Mouse (Mus musculus): ENCODE measurements around the gene Pdss2.

Pdss2 gene

DNA sequence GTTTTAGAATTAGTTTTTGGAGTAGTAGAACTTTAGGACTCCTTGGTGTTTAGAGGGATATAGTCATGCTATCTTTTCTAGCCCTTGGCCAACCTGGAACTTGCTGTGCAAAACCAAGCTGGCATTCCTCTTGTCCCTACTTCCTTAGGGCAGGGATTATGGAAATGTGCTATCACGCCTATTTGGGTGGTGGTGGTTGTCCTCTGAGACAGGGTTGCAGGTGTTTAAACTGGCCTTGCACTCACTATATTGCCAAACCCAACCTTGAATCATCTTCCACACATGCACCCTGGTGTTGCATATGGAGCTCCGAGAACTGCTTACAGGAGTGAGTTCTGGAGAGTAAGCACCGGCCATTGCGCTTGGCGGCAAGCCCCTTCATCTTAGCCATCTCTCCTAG is 260.7 kb downstream of the Pdss2 start:
- CTCF ChIA-PET, result no interaction called here

DNA sequence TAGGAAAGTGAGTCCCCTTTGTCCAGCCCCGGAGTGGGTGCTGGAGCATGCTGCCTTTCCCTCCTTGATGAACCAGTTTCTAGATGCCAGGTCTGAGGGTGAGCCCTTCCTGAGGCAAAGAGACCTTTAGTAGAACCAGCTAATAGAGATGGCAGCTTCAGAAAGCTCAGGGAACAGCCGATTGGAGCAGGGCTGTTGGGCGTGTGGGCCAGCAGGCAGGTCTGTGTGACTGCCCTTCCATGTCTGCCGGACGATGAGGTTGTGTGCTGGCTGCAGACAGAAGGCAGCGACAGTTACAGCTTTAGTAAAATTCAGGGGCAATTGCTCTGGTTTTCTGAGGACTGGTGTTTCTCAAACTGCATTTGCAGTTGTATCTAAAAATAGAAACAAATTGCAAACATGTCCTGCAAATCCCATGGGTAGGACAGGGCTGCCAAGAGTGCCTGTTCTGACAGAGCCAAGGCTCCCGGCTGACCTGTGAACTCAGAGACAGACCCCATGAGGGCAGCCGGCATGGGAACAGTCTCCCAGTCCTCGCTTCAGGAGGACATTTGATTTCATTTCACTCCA is 262.2 kb downstream of the Pdss2 start:
- CTCF ChIA-PET, result no interaction called here

DNA sequence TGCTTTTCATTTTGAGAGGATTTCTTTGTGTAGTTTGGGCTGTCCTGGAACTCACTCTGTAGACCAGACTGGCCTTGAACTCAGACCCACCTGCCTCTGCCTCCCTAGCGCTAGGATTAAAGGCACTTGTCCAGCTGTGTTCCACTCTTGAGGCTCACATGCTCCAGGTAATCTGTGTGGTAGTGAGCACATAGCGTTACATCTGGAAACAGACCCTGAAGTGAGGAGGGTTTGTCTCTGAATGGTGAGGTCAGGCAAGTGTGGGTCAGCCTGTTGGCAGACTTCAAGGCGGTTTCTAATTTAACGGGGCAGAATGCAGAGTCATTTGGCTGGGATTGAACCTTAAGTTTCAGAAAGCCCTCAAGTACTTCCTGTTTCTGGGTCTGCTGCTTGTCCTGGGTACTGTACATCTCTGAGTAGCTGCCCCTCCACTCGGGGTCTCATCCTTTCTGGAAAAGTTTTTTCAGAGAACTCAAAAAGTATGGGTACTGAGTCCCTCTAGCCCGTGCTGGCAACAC is 264.5 kb downstream of the Pdss2 start:
- CTCF ChIA-PET, result no interaction called here

DNA sequence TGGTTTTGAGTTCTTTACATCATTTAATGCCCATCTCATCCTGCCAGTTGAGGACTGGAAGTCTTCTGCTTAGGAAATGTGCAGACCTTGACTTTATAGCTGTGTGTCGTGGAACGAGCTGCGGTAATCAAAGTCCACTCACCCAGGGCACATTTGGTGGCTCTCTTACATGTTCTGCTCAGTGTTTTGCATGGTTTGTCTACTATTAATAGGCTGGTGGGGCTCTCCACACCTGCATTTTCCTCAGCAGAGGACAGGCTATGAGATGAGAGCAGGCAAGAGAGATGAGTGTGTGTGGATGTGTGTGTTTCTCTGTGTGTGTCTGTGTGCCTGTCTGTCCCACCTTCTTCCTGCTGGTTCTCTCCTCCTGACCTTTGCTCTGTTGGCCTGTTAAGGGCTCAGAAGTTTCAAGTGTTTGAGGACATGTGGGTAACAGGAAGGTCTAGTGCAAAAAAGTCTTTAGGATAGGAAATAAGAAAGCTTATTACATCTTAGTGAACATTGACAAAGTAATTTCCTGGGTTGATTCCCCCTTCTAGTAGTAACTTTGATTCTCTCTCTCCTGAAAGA is 266.2 kb downstream of the Pdss2 start:
- CTCF ChIA-PET, result no interaction called here

DNA sequence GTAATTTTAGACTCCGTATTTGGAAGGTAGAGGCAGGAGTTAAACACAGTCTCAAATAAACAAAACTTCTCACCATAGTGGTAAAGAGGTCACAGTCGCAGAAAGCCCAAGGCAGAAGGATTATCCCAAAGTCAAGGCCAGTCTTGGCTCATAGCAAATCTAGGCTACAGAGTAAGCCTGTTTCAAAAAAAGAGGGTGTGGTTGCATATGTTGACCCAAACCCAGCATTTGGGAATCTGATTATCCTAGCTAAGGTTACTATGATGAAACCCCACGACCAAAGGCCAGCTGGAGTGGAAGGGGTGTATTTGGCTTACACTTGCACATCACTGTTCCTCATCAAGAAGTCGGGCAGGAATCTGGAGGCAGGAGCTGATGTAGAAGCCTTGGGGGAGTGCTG is 267.0 kb downstream of the Pdss2 start:
- CTCF ChIA-PET, result no interaction called here

DNA sequence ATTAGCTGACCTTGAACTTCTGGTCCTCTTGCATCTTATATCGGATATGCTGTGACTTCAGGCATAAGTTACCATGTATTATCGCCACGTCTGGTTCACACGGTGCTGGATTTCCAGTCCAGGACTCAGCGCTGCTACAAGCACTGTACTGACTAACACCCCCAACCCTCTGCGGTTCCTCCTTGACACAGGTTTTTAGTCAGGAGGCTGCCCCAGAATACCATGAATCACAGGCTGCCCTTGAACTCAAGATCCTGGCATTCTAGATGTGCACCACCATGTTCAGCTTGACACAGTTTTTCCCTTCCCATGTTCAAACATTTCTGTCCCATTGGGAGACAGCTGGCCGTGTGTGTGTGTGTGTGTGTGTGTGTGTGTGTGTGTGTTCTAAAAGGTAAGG is 267.9 kb downstream of the Pdss2 start:
- CTCF ChIA-PET, result interaction anchor here (0.6 kb wide), 1 partner anchor 118 kb away, joined by 5 read pairs; no protein-coding TSS in a partner anchor

DNA sequence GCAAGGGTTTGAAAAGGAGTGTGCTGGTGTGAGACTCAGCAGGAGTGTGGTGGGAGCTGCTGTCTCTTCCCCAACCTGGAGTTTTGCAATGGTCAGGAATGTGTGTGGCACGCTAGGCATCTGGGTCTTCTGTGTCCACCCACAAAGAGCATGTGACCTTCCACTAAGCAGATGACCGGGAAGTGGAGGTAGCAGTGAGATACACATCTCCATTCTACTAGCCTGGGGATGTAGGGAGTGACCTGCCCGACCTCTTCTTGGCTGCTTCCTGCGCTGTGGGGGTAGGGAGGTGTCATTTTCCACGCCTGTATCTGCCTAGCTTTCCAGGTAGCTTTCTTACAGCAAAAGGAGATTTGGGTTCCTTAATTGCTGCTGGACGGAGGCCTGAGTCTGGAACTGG is 268.3 kb downstream of the Pdss2 start:
- CTCF ChIA-PET, result interaction anchor here (0.6 kb wide), 1 partner anchor 118 kb away, joined by 5 read pairs; no protein-coding TSS in a partner anchor

DNA sequence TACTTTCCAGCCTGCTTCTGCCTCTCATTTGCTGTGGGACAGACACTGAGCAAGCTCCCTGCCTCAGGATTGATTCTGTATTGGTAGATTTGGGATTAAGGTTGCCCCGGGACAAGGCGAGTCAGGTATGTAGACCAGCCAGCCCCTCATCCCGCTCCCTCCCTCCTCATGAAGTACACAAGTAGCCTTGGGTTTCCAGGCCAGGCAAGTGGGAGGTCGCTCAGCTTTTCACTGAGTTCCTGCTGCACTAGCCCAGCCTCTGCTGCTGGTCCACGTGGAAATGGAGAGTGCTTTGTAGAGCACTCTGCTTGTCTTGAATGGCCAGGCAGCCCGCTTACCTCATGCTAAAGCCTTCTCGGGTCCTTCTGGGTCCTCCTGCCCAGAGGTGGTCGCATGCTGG is 268.7 kb downstream of the Pdss2 start:
- CTCF ChIA-PET, result no interaction called here

DNA sequence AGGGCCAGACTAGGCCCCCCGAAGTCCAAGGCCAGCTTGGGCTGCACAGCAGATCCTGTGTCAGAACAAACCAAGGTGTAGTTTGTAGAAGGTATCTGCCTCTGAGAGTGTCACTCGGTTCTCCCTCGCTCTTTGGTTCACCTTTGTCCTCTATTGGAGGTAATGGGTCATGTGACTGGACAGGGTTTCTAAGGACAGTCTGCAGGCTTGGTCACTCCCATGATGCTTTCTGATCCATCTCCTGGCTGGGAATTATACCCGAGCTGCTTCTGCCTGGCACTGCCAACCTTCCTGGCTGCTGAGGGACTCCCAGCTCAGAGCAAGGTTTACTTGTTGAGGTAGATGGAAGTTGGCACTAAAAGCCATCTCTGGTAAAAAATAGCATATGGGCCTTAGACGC is 269.6 kb downstream of the Pdss2 start:
- CTCF ChIA-PET, result no interaction called here

DNA sequence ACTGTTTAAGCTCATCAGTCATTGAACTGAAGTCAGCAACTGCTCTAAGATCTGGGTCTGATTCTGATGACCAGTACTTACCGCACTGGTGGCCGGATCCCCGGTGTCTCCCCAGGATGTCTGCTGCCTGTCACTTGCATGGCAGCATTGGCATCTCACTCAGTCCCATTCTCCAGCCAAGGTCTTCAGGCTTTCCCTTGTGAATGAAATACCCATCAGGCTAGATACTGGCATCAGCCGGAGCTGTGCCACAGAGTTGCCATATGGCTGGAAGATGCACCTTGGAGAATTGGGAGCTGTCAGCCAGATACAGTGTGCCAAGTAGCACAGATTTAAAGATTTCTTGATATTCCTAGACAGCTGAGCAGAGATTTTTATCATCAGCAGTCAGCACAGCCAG is 281.3 kb downstream of the Pdss2 start:
- CTCF ChIA-PET, result no interaction called here

DNA sequence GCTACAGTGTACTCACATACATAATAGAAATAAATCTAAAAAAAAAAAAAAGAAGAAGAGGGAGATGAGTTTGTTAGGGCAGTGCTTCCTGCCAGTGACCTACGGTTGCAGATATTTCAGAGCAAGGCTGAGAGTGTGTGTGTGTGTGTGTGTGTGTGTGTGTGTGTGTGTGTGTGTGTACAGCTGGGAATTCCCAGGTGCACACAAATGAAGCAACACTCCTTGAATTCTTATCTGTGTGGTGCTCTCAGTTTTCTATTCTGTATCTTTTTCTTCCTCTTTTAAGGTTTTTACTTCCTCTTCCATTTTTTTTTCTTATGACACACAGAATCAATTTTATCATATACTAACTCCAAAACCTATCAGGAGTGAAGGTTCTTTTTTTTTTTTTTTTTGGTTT is 283.0 kb downstream of the Pdss2 start:
- CTCF ChIA-PET, result interaction anchor here (0.6 kb wide), 1 partner anchor 87 kb away, joined by 11 read pairs; no protein-coding TSS in a partner anchor

DNA sequence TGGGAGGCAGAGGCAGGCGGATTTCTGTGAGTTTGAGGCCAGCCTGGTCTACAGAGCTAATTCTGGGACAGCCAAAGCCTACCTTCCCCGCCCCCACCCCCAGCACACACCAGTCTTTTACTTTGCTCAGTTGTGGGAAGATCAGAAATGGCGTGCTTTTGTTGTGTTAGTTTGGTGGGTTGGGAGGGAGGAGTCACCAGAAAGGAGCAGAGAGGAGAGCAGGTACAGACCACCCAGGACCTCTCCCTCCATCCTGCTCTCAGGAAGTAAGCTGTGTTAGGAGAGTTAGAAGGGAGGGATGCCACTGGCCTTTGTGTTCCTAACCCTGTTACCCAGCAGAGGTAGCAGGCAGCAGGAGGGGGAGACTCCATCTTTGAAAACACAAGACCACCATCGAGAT is 285.8 kb downstream of the Pdss2 start:
- CTCF ChIA-PET, result no interaction called here

DNA sequence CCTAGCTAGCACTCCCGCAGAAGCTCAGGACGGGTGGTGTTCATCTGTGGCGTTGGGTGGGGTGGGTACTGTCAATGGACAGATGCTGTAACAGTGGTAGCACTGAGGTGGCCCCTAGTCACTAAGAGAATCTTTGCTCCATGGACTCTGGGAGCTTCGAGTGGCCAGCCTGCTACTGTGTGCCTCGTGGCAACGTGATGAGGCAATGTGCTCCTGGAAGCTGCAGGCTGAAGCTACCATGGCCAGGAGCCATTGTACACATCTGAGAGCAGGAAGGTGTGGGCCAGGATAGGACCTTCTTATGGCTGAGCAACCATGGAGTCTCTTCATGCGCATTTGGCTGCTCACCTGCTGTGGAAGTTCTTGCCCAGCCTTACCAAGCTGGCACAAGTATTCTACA is 287.9 kb downstream of the Pdss2 start:
- CTCF ChIA-PET, result no interaction called here

DNA sequence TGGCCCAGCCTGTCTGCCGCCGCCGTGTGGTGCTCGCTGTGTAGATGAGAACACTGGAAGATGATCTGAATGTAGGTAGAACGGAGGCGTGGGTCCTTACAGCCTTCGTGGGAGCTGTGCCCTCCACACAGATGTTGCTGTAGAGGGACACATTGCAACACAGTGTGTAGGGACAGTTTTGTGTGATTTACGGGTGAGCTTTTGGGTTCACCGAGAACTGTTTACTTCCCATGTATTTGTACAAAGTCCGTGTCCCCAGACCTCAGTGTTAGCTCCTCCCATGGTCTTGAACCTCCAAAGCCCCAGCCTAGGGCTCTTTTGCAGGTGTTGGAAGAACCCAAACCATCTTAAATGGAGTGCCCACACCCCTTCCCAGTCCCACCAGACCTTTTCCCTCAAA is 291.7 kb downstream of the Pdss2 start:
- CTCF ChIA-PET, result no interaction called here
